Mouse (Mus musculus) gastrocnemius, adult 18-20 months (tissue): Measurements from ENCODE around the gene Sytl4. TPM values are rescaled to one million over a fixed set of nuclear protein-coding genes. Genes with fewer than 3 reads are reported as not detected.

Experiments
- total RNA-seq, 2 experiments: library from RNA; stranded (reverse); gene quantifications; 2 replicates each; pipeline ENCODE4 v1.2.3; 2021

Gene Sytl4
- total RNA-seq, 2 experiments from 2014 or later, result 0.43 to 1.1 TPM

Other genes with a start within 250 kb of the Sytl4 start
- gene Tnmd, start 130.8 kb downstream of the Sytl4 start, total RNA-seq, result 1 to 10 TPM; 2.4 to 9.6 TPM
- gene Tspan6, start 83.4 kb downstream of the Sytl4 start, total RNA-seq, result 1 to 10 TPM; 2.8 to 3.3 TPM
- 1 to 10 TPM; 2.1 to 3.2 TPM for gene Srpx2, start 73.4 kb downstream of the Sytl4 start, total RNA-seq
- 1 to 10 TPM; 4.5 to 9.9 TPM for gene Cstf2, start 77.4 kb upstream of the Sytl4 start, total RNA-seq
- 1 to 10 TPM in 1 of 2 experiments, under 1 TPM in 1; 0.66 to 1.1 TPM for gene Xkrx, start 180.3 kb upstream of the Sytl4 start, total RNA-seq
- not detected for gene Arl13a, start 205.7 kb upstream of the Sytl4 start, total RNA-seq
- not detected for gene Nox1, start 240.1 kb upstream of the Sytl4 start, total RNA-seq